Mouse (Mus musculus): Measurements from ENCODE around the gene Slc52a3. TPM values are rescaled to one million over a fixed set of nuclear protein-coding genes. Genes with fewer than 3 reads are reported as not detected.

Gene Slc52a3
- 6.9 and 7.0 TPM in 2 replicates for polyA plus RNA-seq (2015; fragmentation: Nextera tagmentation; extraction: Ambion mirVana)

DNA sequence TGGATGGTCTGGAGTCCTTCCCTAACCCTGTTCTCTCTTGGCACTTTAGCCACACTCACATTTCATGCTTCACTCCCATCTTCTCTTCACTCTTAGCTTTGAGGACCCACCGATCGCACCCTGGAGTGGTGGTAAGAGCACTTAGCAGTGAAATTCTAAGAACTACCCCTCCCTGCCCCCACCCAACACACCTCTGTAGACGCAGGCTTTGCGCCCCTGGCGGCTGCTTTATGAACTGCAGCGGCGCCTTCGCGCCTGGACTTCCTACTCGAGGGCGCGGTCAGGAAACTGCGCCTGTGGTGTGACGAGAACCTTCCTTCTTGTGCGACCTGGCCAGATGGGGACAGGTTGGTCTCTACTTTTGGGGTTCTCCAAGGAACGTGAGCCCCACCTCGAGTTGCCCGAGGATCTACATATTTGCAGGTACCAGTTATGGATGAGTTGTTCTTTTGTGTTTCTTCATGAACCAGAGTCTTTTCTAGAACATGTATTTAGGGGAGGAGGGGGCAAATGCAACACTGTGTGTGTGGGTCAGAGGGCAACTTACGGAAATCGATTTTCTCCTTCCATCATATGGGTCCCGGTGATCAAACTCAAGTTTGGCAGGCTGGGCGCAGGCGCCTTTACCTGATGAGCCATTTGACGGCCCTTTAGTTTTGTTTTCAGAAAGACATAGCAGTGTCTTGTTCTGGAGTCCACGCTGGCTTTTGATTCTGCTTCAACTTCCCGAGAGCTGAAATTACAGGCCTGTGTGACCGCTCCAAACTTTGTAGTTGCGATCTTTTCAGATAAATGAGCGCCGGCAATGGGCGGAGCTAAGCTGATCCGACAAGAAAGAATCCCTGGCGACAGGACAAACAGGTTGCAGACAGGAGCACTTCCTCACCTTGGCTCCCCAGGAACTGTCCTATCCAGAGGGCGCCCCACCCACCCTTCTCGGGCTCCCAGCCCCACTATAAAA, at the start of gene Slc52a3:
TSS of gene Slc52a3 (plus strand) at position 283 of the 961 bp plus-strand sequence.
- Histone ChIP-seq H3K36me3 (ENCODE audit: control insufficient read depth, insufficient read depth, low read length) (no peaks in the 10 kb centered on the region), H3K4me2 (ENCODE audit: low read depth, low read length) (peak within 1 kb of the TSS; percentile 52), H3K4me1 (ENCODE audit: control insufficient read depth, insufficient read depth, low read length) (0 out of 2 replicates have a peak, but pooled peaks cover 8% of the 10 kb centered on the region), H3K4me3 (ENCODE audit: low read length) (peak within 1 kb of the TSS; percentile 38), H3K9ac (ENCODE audit: low read depth, low read length) (peak within 1 kb of the TSS; percentile 44), H3K9me3 (ENCODE audit: control insufficient read depth, low read length) (no peaks in the 10 kb centered on the region), H3K27ac (ENCODE audit: low read length) (0 out of 2 replicates have a peak within 1 kb of the TSS, but pooled peaks have one; percentile 9), H3K27me3 (replicated peaks; ENCODE audit: control insufficient read depth, insufficient read depth, low read length) (0 out of 2 replicates have a peak, but pooled peaks cover 14% of the 10 kb centered on the region)
- ATAC-seq = peak; percentile 66
- 8% methylated on average over 35 of the region's 35 CpGs for WGBS

DNA sequence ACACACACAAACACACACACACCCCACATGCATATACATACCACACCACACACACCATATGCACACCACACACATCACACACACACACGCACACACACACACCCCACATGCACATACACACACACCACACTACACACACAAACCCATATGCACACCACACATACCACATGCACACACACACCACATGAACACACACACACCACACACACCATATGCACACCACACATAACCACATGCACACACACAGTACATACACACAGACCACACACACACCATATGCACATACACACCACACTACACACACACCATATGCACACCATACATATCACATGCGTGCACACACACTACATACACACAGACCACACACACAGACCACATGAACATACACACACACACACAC, 48.7 kb upstream of the Slc52a3 start:
- no peak overlapping the region for H3K9ac ChIP-seq (ENCODE audit: low read depth, low read length)
- no peaks in the 10 kb centered on the region for H3K27me3 ChIP-seq (replicated peaks; ENCODE audit: control insufficient read depth, insufficient read depth, low read length)
- H3K9me3 ChIP-seq (ENCODE audit: control insufficient read depth, low read length) = no peaks in the 10 kb centered on the region
- H3K4me2 ChIP-seq (ENCODE audit: low read depth, low read length) = no peak overlapping the region
- H3K36me3 ChIP-seq (ENCODE audit: control insufficient read depth, insufficient read depth, low read length) = no peaks in the 10 kb centered on the region
- H3K4me1 ChIP-seq (ENCODE audit: control insufficient read depth, insufficient read depth, low read length) = no peaks in the 10 kb centered on the region
- 91% methylated on average over 2 of the region's 2 CpGs for WGBS
- ATAC-seq = no peak
- H3K27ac ChIP-seq (ENCODE audit: low read length) = no peak overlapping the region
- no peak overlapping the region for H3K4me3 ChIP-seq (ENCODE audit: low read length)

DNA sequence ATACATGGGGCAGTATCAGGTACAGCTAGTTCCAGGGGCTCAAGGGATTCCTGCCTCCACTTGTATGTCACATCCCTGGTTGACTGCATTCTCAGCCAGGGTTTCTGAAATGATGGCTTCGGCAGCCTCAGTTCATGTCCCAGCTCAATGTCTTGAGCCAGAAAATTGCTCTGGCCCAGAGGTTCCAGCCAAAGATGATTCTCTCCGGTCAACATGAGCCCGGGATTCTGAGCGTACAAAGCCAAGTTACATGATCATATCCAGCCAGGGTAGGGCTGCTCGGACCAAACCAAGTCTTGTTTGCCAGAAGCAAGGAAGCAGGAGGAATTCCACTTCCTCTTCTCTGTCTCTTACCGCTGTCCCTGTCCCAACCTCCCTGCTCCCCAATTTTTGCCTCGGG, 48.0 kb upstream of the Slc52a3 start:
- Histone ChIP-seq H3K9me3 (ENCODE audit: control insufficient read depth, low read length) (no peaks in the 10 kb centered on the region), H3K27ac (ENCODE audit: low read length) (no peak overlapping the region), H3K4me3 (ENCODE audit: low read length) (no peak overlapping the region), H3K4me2 (ENCODE audit: low read depth, low read length) (no peak overlapping the region), H3K9ac (ENCODE audit: low read depth, low read length) (no peak overlapping the region), H3K27me3 (replicated peaks; ENCODE audit: control insufficient read depth, insufficient read depth, low read length) (no peaks in the 10 kb centered on the region), H3K36me3 (ENCODE audit: control insufficient read depth, insufficient read depth, low read length) (no peaks in the 10 kb centered on the region), H3K4me1 (ENCODE audit: control insufficient read depth, insufficient read depth, low read length) (no peaks in the 10 kb centered on the region)
- no peak for ATAC-seq
- 78% methylated on average over 7 of the region's 7 CpGs for WGBS

DNA sequence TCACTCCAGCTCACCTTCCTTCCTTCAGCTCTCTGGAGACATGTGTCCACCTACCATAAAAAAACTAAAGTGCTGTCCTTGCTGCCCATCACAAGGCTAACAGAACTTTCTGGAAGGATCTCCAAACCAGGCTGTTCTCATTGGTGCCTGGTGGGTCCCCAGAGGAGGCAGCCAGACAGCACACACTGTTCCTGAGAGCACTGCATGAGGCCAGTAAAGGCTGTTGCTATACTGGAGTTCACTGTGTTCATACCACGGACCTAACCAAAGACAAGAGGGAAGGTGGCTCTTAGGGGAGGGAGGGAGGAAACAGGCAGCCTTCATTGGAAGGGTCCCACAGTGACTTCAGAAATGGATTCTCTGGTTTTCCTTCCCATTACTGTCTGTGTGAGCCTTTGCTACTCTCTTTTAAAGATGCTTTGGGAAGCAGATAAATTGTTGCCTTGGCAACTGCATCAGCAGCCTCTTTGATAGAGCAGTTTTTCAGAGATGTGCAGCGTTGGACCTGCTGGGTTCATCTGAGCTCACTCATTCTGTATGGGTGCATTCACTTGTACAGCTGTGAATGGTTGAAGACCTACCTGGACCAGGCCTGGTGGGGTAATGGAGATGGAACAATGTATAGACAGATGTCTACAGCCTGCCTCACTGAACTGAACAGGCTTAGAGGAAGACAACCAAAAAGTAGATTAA, 47.1 kb upstream of the Slc52a3 start:
- Histone ChIP-seq H3K4me1 (ENCODE audit: control insufficient read depth, insufficient read depth, low read length) (no peaks in the 10 kb centered on the region), H3K4me3 (ENCODE audit: low read length) (no peak overlapping the region), H3K27ac (ENCODE audit: low read length) (no peak overlapping the region), H3K9me3 (ENCODE audit: control insufficient read depth, low read length) (no peaks in the 10 kb centered on the region), H3K4me2 (ENCODE audit: low read depth, low read length) (no peak overlapping the region), H3K9ac (ENCODE audit: low read depth, low read length) (no peak overlapping the region), H3K36me3 (ENCODE audit: control insufficient read depth, insufficient read depth, low read length) (no peaks in the 10 kb centered on the region), H3K27me3 (replicated peaks; ENCODE audit: control insufficient read depth, insufficient read depth, low read length) (no peaks in the 10 kb centered on the region)
- ATAC-seq = no peak
- WGBS = 73% methylated on average over 2 of the region's 2 CpGs

DNA sequence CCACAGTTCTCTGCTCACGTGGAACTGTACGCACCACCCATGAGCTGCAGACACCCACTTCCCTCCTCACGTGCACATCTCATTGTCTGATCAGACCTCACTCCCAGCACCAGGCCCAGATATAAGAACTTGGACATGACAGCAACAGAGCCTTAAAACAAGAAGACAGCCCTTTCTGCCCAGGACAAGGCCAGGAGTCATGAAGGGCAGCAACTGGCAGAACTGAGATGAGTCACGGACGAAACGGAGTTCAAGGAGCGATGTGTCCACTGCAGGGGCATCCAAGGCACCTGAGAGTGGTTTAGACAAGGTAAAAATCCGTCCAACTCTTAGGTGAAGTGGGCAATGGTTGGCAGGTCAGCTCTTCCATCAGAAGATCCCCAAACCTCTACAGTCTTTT, 42.6 kb upstream of the Slc52a3 start:
- no peak overlapping the region for H3K9ac ChIP-seq (ENCODE audit: low read depth, low read length)
- no peak for ATAC-seq
- no peaks in the 10 kb centered on the region for H3K9me3 ChIP-seq (ENCODE audit: control insufficient read depth, low read length)
- H3K4me1 ChIP-seq (ENCODE audit: control insufficient read depth, insufficient read depth, low read length) = no peaks in the 10 kb centered on the region
- no peak overlapping the region for H3K27ac ChIP-seq (ENCODE audit: low read length)
- no peak overlapping the region for H3K4me2 ChIP-seq (ENCODE audit: low read depth, low read length)
- no peaks in the 10 kb centered on the region for H3K36me3 ChIP-seq (ENCODE audit: control insufficient read depth, insufficient read depth, low read length)
- 85% methylated on average over 8 of the region's 8 CpGs for WGBS
- no peak overlapping the region for H3K4me3 ChIP-seq (ENCODE audit: low read length)
- no peaks in the 10 kb centered on the region for H3K27me3 ChIP-seq (replicated peaks; ENCODE audit: control insufficient read depth, insufficient read depth, low read length)

DNA sequence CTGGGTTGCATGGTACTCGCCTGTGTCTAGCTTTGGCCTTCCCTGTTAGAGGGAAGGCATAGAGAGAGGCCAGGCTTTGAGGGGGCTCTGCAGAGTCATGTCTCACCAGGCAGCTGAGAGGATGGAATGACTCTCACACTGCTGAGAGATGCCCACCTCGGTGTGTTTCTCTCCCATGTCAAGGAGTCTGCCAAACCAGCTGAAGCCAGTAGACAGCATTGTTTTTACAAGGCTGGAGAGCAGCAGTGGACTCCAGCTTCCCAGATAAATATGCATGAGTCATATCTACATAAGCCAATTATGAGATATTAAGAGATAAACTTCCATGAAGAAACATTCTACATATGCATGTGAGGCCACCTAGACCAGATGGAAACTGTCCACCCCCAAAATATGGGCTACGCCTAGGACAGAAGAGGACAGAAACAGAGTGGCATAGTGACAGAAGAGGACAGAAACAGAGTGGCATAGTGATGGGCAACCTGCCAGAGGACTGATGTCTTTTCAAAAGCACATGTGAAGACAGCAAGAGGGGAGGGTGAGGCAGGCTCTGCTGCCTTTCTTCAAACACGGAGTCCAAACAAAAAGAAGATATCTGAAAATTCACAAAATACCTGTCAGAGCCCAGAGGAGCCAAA, 39.7 kb upstream of the Slc52a3 start:
- H3K4me1 ChIP-seq (ENCODE audit: control insufficient read depth, insufficient read depth, low read length) = no peaks in the 10 kb centered on the region
- H3K4me2 ChIP-seq (ENCODE audit: low read depth, low read length) = no peak overlapping the region
- H3K36me3 ChIP-seq (ENCODE audit: control insufficient read depth, insufficient read depth, low read length) = no peaks in the 10 kb centered on the region
- no peak overlapping the region for H3K27ac ChIP-seq (ENCODE audit: low read length)
- H3K27me3 ChIP-seq (replicated peaks; ENCODE audit: control insufficient read depth, insufficient read depth, low read length) = no peaks in the 10 kb centered on the region
- no peak for ATAC-seq
- no peaks in the 10 kb centered on the region for H3K9me3 ChIP-seq (ENCODE audit: control insufficient read depth, low read length)
- no peak overlapping the region for H3K4me3 ChIP-seq (ENCODE audit: low read length)
- 69% methylated on average over 4 of the region's 4 CpGs for WGBS
- no peak overlapping the region for H3K9ac ChIP-seq (ENCODE audit: low read depth, low read length)

DNA sequence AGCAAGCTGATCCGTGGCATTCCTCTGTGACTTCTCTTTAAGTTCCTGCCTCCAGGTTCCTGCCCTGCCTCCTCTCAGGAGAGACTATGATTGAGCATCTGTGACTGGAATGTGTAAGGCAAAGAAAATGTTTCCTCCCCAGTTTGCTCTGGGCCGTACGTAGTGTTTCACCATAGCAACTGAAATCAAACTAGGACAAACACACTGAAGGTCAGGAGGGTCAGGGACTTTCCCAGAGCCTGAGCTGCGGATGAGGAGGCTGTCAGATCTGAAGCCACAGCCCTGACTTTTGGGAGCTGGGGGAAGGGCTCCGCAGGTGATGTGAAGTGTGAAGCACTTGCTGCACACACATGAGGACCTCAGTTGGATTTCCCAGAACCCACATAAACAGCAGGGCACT, 37.0 kb upstream of the Slc52a3 start:
- no peak; the same call in 1 of the 2 replicates for ATAC-seq
- no peak overlapping the region for H3K9ac ChIP-seq (ENCODE audit: low read depth, low read length)
- no peak overlapping the region for H3K4me2 ChIP-seq (ENCODE audit: low read depth, low read length)
- H3K4me1 ChIP-seq (ENCODE audit: control insufficient read depth, insufficient read depth, low read length) = 0 out of 2 replicates have a peak, but pooled peaks cover 7% of the 10 kb centered on the region
- H3K9me3 ChIP-seq (ENCODE audit: control insufficient read depth, low read length) = no peaks in the 10 kb centered on the region
- no peak overlapping the region for H3K4me3 ChIP-seq (ENCODE audit: low read length)
- H3K27me3 ChIP-seq (replicated peaks; ENCODE audit: control insufficient read depth, insufficient read depth, low read length) = no peaks in the 10 kb centered on the region
- 32% methylated on average over 5 of the region's 5 CpGs for WGBS
- no peaks in the 10 kb centered on the region for H3K36me3 ChIP-seq (ENCODE audit: control insufficient read depth, insufficient read depth, low read length)
- no peak overlapping the region for H3K27ac ChIP-seq (ENCODE audit: low read length)

DNA sequence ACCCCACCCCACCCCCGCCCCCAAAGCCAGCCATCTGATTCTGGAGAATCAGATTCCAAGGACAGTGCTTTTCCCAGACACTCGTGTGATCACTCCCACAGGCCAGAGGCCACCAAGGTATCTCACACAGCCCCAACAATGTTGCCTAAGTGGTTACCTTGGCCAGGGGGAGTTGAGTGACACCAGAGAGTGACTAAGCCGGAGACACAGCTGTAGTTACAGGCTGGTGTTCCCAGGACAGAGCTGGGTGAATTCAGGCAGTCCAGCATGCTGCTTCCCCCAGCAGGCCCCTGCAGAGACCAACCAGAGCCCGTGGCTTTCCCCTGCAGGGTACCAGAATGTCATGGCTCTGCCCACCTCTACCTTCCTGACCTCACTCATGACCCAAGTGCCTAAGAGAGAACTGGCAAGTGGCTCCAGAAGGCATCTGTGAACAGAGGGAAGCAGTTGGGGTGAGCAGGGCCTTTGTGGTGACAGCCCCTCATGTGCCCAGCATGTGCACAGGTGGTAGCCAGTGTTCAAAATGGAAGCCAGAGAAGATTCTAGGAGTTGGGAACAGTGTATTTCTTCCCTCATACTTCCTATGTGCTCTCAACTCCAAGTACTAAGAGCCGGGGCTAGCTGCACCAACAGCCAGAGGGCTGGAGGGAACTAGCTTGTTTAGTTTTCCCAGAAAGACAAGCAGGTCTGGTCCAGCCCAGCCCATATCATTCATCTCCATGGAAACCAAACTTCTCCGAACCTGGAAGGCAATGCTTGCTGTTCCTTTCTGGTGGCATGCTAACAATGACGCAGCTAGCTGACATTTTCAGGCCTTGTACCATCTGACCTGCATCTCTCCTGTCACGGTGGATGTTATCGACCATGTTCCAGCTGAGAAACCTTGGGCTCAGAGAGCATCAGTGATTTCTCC, 34.8 kb upstream of the Slc52a3 start:
- ATAC-seq = 0 out of 2 replicates have a peak, but pooled peaks have one; percentile 17
- H3K27ac ChIP-seq (ENCODE audit: low read length) = no peak overlapping the region
- H3K9me3 ChIP-seq (ENCODE audit: control insufficient read depth, low read length) = no peaks in the 10 kb centered on the region
- WGBS = 45% methylated on average over 9 of the region's 9 CpGs
- H3K27me3 ChIP-seq (replicated peaks; ENCODE audit: control insufficient read depth, insufficient read depth, low read length) = no peaks in the 10 kb centered on the region
- H3K36me3 ChIP-seq (ENCODE audit: control insufficient read depth, insufficient read depth, low read length) = no peaks in the 10 kb centered on the region
- H3K4me2 ChIP-seq (ENCODE audit: low read depth, low read length) = no peak overlapping the region
- H3K9ac ChIP-seq (ENCODE audit: low read depth, low read length) = no peak overlapping the region
- no peak overlapping the region for H3K4me3 ChIP-seq (ENCODE audit: low read length)
- 0 out of 2 replicates have a peak, but pooled peaks cover 7% of the 10 kb centered on the region for H3K4me1 ChIP-seq (ENCODE audit: control insufficient read depth, insufficient read depth, low read length)
